Mouse (Mus musculus) spleen, adult 18-20 months (tissue): Measurements from ENCODE around the gene Etv4.

Experiments used
- DNase-seq, 2 experiments: peaks; one replicate each; pipeline ENCODE4 v3.0.0; 2022; ENCODE audit warnings: mixed read lengths in 2 of 2

Etv4 gene

DNA sequence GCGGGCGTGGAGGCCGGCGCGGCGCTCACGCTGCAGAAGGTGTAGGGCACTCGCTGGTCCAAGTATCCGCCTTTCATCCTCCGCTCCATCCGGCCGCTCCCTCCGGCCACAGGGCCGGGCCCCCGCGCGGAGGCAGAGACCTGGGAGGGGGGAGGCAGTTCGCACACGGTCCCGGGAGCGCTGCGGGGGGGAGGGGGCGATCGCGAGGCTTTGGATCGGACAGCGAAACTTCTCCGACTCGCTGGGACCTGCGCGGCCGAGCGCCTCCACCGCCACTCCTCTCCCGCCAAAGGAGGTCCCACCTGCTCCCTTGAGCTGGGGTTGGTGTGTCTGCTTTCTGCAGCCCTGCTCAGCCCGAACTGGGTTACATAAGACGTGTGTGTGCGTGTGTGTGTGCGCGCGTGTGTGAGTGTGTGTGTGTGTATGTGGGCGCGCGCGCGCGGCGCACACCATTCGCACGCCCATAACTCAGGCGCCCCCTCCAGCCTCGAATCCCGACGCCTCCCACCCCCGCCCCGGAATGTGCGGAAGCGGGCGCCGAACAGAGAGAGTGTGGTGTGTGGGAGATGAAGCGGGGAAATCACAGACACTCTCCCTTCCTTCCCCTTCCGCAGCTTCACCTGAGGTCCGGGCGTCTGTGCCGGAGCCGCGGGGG, 556 bp downstream of the Etv4 start:
- no peak for DNase-seq

DNA sequence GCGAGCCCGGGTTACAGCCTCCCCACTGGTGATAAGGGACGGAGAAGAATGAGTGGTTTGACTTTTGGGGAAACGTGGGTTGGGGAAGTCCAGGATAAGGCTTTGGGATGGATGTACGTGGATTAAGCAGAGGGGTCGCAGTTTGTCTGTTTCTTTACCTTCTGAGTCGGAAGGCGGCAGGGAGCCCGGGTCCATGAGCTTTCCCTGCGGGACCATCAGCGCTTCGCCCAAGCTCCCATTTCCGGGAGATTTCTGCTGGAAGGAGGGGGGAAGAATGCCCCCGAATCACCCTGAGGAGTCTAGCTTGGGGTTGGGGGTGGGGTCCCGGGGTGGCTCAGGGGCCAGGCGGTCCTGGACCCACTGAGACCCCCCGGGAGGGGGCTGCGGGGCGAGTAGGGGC, 1.1 kb downstream of the Etv4 start:
- no peak for DNase-seq

DNA sequence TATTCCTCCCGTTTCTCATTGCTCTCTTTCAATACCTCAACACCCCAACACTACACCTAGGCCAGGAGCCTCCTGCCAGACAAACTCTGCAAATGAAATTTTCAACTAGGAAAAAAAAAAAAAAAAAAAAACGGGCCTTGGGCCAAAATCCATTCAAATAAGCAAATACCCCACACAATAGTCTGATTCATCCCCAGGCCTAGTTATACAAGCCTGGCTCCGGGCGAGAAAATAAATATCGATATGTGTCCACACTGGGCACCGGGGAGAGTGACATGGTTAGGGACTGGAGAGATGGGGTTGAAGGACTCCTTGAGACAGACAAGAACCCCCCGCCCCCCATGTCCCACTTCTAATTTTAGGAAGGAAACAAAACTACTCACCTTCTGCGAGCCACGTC, 1.6 kb downstream of the Etv4 start:
- DNase-seq, result no peak

DNA sequence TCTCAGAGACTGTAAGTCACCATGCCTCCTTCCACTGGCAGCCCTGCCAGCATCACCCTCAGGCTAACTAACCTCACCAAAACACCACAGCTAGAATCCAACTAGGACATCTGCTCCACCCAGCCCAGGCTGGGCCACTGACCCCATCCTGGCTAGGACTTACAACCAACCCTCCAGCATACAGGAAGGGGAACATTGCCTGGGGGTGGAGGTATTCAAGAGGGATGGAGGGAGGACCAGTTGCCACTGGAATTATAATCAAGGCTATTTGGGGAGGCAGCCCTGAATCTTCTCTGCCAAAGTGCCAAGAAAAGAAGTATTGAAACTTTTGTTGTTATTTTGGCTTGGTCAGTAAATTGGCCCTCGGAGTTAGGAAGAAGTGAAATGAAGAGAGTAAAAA, 2.0 kb downstream of the Etv4 start:
- DNase-seq, result no peak

DNA sequence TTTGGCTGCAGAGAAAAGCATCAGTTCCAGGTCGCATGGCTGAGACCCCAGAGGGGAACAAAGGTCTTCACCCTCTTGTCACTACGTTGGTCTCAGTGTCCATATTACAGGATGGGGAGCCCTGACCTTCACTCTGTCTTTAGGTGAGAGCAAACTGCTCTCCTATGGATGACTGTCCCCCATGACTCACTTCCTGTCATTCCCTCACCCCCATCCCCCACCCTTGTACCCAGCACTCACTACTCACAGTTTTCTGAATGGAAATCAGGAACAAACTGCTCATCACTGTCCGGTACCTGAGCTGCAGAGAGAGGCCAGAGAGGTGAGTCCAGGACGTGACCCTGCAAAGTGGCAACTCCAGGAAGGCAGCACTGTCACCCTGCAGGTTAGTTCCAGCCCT, 8.3 kb downstream of the Etv4 start:
- no peak for DNase-seq

DNA sequence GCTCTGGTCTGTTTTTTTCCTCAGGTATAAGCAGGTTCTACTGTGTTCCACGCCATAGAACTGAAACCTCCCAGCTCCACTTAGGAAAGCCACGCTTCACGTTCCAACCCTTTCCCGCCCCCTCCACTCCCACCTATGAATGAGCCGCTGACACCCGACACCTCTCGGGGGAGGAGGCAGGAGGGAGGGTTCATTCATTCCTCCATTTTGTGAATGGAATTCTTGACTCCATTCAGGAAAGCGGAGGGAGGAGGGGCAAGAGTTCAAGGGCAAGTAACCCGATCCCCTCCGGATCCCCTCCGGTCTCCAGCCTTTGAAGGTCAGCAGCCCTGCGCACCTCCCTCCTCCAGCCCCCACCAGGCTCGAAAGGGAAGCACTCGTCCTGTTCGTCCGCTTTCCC, 12.7 kb downstream of the Etv4 start:
- no peak for DNase-seq

DNA sequence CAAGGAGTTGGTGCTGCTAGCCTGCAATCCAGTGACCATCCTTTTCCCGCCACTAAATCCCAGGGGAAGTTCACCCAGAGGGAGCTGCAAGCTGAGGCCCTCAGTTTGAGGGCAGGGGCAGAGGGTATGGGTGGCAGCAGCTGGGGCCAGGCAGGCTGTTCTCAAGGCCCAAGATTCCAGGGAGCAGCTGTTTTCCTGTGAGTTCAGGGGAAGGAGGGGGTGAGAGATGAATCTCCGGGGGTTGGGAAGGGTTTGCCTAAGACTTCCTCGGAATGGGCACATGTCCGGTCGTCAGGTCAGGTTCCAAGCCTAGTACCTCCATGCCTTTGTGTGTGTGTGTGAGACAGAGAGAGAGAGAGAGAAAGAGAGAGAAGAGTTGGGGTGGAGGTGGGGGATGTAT, 13.1 kb downstream of the Etv4 start:
- DNase-seq, result no peak

DNA sequence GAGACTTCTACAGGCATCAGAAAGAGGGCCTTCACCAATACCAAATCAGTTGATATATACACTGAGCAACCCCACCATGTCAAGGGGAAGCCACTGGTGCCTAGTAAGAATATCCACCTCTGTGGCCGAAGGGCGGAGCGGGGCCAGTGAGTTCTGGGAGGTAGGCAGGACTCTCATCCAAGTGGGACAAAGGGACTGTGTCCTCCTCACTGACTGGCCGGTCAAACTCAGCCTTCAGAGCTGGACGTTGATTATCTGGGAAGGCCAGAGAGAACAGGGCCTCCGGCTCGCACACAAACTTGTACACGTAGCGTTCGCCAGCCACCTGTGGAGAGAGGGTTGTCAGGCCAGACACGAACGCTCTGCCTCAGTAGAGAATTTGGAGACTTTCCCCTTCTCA, 14.9 kb downstream of the Etv4 start:
- DNase-seq, result no peak

DNA sequence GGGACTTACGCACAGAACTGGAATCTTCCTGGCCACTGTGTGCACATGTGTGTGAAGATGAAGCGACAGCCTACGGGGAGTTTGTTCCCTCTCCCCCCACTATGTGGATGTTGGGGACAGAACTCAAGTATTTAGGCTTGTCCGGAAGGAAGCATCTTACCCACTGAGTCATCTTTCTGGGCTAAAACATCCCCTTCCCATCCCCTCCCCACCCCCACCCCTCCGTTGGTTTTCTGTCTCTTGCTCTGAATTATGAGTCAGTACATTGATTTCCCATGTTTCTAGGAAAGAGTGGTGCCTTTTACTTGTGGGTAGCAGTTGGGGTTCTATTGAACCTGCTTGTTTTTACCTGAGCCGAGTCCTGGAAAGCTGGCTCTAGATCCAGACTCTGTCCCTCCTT, 16.4 kb downstream of the Etv4 start:
- DNase-seq, result no peak

DNA sequence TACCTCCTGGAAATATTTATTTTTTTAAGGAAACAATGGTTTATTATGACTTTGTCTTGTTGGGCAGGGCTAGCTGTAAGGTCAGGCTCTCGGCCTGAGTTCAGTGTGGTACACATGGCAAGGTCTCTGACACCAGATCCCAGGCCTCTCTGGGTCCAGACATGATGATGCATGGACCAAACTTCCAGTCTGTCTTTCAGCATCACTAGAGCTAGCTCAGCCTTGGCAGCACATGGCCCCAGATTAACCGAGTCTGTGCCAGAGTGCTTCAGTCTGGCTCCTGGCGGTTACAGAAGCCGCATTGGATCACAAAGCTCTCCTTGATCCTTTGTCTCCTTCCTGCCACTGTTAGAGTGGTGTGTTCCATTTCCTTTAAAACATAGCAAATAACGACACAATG, 17.8 kb downstream of the Etv4 start:
- no peak for DNase-seq

DNA sequence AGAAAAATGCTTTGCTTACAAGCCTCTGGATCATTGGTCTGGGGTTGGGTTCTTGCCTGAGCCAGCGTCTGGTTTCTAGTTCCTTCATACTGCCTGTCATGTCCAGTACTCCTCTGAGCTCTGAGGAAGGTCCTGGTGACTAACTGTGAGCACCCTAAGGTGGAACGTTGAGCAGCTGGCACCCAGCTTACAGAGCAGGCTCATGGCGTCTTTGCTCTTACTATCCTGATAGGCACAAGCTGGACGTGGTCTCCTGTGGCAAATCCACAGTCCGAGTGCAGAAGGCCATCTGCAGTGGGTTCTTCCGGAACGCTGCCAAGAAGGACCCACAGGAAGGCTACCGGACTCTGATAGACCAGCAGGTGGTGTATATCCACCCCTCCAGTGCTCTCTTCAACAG, 20.6 kb downstream of the Etv4 start:
- no peak for DNase-seq

DNA sequence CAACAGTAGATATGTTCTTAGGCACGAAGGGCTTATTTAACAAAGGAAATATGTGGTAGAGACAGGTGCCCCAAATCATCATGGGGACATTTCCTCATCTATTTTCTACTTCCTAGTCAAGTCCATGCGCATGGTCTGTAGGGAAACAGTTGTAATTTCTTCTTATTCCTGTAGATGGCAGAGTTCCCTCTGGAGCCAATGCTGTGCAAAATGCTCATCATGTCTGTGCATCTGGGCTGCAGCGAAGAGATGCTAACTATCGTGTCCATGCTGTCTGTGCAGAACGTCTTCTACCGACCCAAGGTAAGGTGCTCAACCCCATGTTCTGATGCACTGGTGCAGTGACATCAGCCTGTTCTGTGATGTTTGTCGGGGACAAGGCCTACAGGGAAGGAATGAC, 21.4 kb downstream of the Etv4 start:
- DNase-seq, result no peak

DNA sequence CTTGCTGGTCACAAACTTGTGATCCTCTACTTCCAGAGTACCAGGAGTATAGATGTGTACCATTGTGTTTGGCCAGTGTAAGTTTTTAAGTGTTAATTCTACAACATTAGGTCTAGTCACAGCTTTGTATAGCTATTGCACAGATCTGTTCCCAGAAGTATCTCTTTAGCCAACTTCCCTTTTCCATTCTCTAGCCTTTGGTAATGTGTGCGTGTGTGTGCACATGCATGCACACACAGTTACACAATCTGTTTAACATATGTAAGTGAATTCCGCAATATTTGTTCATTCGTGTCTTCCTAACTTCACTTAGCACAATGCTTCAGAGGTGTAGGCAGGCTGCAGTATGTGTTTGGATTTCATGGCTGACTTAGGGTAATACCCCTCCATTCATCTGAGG, 25.6 kb downstream of the Etv4 start:
- no peak for DNase-seq

DNA sequence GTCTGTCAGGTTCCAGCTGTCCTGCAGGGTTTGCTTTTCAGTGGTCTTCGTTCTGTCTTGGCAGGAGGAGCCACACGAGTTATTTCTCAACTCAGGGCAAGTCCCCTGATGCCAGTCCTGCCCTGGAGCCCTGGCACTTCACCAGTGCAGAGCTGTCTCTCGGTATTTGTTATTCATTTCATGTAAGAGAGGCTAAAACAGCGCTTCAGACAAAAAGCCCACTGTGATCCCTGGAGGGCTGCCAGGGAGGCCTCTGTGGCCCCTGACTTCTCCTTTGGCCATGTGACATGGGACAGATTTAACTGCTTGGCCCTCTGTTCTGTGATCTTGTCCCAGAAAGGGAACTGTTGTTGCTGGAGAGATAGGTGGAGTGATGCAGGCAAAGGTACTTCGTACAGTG, 26.7 kb downstream of the Etv4 start:
- DNase-seq, result no peak

DNA sequence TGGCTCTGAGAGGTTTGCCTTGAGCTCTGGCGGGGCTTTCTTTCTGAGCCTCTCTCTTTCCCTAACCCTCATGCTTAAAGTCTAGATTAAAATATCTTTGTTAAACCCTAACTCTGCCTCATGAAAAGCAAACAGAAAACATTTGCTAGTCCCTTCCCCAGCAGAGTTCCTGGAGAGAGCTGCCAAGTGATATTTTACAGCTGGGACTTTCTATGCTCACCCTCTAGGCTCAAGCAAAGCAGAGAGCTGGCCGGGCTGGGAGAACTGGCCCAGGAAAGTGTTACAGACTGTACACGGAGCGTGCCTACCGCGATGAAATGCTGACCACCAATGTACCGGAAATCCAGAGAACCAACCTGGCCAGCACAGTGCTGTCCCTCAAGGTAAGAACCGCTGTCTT, 27.8 kb downstream of the Etv4 start:
- no peak for DNase-seq

DNA sequence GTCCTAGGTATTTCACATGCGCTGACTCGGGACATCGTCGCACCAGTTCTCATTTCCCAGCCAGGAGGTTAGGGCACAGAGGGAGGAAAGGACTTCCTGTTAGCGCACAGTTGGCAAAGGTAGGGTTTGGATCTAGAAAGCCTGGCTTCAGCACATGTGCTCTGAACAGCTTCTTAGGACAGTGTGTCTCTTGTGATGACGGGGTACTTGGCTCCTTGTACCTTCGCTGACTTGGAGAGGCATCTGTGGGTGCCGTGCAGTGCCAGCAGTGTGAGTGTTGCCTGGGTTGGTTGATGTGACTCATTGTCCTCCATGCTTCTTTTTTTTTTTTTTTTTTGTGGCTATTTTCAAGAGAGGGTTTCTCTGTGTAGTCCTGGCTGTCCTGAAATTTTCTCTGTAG, 28.6 kb downstream of the Etv4 start:
- DNase-seq, result no peak

DNA sequence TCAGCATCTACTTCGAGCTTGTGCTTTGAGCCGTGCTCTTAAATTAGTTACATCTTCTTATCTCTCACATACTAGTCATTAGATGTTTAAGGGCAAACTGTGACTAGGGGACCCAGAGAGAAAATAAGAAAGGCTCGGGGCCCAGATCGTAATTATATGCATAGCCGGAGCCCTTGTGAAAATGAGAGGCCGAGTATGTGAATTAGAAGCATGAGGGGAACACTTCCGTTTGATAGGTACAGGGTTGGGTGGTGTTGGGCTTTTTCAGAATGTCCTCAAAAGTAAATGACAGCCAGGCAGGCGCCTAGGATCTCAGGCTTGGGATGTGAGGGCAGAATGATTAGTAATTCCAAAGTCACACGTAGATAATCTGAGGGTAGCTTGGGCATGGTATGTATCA, 51.6 kb downstream of the Etv4 start:
- DNase-seq, result no peak

DNA sequence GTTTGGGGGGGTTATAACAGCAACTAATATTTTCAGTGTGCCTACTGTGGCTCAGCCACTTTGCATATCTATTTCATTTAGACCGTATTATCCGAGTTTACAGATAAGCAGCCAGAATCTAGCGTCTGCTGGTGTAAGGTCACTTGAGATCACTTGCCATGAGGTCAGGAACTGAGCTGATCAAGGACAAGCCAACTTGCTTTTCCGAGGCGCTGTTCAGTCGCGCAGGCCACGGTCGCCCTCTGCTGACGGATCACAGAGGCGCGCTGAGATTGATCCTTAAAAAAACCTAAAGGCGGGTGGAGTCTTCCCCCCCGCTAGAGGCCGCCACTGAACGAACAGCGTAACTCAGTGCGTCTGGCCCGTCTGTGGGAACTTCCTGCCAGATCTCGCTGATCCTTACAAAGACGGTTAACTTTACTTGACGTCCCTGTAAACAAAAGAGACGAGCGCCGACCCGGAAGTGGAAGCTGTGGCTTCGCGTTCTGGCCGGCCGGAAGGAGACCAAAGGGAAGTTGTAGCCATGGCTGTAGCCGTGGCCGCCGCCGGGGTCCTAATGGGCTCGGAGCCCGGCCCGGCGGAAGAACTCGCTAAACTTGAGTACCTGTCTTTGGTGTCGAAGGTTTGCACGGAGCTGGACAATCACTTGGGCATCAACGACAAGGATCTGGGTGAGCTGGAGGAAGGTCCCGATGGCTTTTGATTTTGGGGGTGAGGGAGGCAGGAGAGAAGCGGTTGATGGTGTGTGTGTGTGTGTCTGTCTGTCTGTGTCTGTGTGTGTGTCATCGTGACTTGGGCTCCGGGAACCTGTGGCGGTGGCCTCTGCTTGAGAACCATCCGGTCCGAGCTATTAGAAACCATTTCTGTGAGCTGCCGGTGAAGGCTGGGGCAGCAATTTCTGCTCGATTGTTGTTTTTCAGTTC, 52.4 kb downstream of the Etv4 start, which contains the start of gene Dhx8:
Dhx8 (plus strand) TSS at position 402 of the 923 bp plus-strand sequence.
- peak; percentile 94 to 99 for DNase-seq

DNA sequence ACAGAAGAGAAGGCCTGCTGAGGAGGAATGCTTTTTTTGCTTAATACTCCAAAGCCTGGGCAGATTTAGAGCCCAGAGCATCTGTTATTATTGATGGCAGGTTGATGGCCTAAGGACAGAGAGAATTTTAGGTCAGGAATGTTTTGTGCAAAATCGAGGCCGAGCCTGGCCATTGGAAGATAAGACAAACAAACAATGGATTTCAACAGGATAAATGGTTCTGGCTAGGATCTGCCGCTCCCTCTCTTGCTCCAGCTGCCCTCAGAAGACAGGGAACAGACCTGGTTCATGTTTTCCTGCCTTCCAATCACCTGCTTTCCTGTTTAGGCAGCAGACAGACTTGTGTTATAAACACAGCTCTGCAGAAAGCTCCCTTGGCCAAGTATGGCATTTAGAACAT, 55.9 kb downstream of the Etv4 start:
- DNase-seq, result no peak

DNA sequence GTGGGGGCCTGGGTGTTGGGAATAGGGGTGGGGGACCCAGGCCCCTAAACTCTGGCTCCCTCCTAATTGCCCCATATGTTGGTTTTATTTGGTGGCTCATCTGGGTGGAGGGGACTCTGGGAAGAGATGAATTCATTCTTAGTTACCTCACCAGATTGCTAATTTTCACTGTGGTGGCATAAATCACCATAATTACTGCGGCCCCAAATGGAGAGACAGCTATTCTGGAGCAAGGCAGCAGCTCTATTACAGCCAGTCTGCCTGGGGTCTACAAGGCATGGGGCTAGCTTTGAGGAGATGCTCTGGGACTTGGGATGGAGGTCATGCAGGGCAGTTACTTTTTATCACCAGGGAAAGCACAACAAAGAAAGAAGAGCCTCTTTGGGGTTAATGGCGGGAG, 58.4 kb downstream of the Etv4 start:
- no peak for DNase-seq

DNA sequence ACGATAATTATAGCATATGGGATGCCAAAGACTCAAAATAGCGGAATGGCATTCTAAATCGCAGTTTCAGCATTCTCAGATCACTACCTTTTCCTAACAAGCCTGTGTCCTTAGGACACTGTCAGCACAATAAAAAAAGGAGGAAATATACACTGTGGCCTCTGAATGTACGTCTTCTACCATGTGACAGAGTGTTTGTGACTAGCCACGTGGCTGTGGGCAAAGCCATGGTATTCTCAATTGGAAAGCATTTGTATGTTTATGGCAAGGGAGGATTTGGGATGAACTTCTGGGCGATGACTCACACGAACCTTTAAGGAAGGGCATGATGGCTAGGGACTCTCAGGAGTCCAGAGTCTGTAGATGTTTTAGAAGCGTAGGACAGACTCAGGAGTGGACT, 60.1 kb downstream of the Etv4 start:
- DNase-seq, result no peak

DNA sequence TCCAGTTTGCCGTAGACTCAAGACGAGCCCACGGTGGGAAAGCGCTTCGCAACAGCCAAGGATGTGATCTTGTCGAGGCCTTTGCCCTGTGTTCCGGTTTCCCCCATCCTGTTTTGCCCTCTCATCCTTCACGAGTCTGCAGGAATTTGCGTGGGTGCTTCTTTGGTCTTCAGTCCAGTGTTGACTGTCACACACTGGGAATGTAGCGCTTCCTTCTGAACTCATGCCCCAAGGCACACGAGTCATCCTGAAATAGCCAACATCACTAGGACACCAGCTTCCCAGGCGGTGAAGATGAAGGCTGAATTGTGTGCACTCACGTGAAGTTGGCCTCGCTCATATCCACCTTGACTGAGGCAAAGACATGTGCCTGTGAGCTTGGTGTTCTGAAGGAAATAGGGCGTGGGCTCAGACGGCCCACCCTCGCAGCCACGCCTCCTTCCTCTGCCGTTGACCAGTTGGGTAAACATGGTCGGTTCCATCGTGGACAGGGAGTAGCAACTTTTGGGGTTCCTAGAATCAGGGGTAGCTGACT, 65.1 kb downstream of the Etv4 start:
- DNase-seq, result no peak
